Mouse (Mus musculus) cerebellum, adult 8-10 months (tissue): ENCODE results near the gene Abraxas2.

Experiments used
- DNase-seq: peaks from one replicate; pipeline ENCODE4 v3.0.0; 2022

Gene Abraxas2

GRCm38 (mm10) chr7:132859042-132859958, at the start of gene Abraxas2:
Gene Abraxas2, plus strand, starts transcription at chr7:132859225.
- peak; percentile 86 for DNase-seq

- peak; percentile 42 for DNase-seq
These were observed 49.3 kb upstream of the Abraxas2 start for GRCm38 (mm10) chr7:132809721-132810120.

- peak; percentile 60 for DNase-seq
These were observed 48.7 kb upstream of the Abraxas2 start for GRCm38 (mm10) chr7:132810368-132810767.

GRCm38 (mm10) chr7:132810879-132811278, 48.1 kb upstream of the Abraxas2 start:
- peak; percentile 96 for DNase-seq

GRCm38 (mm10) chr7:132811716-132812618, 47.1 kb upstream of the Abraxas2 start:
- peak; percentile 67 for DNase-seq

DNA sequence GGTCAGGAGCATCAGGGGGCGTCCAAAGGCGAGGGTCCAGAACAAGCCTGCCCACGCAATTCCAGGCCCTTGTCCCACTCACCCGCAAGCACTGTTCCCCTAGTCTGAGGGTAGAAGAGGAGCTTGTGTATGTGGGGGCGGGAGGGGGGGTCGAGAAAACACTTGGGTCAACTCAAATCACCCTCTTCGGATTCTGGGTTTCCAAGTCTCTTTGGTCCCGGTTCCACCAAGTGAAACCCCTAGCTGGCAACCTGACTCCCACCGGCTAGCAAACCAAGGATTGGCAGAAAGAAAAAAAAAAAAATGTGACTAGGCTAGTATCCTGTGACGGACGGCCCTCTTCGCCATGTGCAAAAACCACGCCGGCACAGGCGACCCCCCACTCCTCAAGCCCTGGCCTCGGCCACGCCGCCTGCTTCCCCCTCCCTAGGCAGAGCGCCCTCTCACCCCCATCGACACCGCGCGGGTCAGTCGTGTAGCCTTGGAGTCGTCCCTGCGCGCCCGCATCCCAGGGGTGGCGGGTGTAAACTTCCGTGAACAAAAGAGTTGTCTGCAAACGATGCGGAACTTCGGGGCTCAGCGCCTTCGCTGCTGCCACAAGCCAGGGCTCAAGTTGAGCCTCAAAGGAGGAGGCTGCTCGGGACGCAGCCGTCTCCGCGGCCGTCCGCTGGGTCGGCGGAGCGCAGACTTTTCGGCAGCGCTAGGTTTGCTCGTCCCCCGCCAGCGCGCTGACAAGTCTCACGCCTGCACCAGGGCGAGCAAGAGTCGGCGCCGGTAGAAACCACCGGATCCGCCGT, 46.2 kb upstream of the Abraxas2 start:
- peak; percentile 64 for DNase-seq

- DNase-seq, result peak; percentile 81
These were observed 45.5 kb upstream of the Abraxas2 start, which contains the start of gene Fam53b for GRCm38 (mm10) chr7:132813416-132814088. Gene Fam53b, minus strand, starts transcription at chr7:132813886.

GRCm38 (mm10) chr7:132814089-132814450, 45.0 kb upstream of the Abraxas2 start:
- no peak for DNase-seq

DNA sequence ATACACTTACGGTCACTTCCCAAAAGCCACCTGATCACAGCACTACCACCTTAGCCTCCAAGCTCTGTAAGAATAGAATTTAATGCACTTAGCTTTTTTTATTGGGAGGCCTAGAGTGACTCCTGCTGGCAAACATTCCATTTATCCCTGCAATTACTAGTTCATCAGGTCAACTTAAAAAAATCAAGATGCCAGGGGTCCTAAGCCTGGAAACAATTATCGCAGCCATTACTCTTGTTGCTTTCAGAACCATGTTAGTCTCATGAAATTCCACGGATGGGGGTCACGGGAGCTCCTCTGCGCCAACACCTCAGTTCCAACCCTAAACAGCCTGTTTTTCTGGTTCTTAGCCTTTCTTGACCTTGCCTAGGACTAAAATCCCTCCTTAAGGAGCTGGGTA, 43.9 kb upstream of the Abraxas2 start:
- DNase-seq, result no peak

- no peak for DNase-seq
These were observed 42.5 kb upstream of the Abraxas2 start for GRCm38 (mm10) chr7:132816528-132816927.

- DNase-seq, result no peak
These were observed 42.0 kb upstream of the Abraxas2 start for GRCm38 (mm10) chr7:132817056-132817455.

DNA sequence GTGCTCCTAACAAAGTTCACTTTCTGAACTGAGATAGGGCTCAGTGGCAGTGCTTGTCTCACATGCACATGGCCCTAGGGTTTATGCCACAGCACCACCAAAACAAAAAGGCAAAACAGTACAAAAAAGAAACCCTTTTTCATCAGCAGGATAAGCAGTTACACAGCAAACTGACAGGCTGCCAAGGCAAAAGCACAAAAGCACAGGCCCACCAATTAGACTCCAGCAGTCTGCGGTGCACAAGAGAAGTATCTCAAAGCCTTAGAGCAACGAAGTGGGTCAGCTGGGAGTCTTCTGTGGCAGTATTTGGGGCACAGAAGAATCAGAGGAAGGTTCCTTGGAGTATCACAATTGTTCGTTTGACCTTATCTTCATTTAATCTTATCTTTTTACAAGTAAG, 38.3 kb upstream of the Abraxas2 start:
- no peak for DNase-seq

GRCm38 (mm10) chr7:132823832-132824231, 35.2 kb upstream of the Abraxas2 start:
- no peak for DNase-seq

DNA sequence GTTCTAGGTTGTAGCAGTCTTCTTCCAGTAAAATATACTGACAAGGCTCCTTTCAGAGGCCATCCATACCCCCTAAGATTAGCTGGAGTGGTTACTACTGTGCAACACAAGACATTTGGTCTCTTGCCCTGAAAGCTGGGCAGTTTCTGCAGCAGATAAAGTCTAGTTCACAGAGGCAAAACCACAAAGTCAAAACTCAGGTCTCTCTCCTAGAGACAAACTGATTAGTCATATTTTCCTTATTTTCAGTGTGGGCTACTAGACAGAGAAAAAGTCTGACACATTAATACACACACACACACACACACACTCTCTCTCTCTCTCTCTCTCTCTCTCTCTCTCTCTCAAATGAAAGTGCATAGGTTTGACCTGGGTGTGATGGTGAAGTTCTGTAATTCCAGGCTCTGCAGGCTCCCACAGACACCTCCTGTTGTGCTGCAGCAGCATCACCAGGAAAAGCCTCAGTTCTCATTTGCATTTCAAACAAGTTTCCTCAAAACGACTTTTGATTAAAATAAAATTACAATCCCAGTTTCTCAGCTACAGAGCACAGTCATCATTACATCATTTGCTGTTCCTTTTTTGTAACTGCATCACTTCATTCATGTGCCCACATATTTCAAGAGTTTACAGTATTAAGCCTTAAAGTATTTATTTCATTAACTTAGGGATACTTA, 34.5 kb upstream of the Abraxas2 start:
- no peak for DNase-seq

DNA sequence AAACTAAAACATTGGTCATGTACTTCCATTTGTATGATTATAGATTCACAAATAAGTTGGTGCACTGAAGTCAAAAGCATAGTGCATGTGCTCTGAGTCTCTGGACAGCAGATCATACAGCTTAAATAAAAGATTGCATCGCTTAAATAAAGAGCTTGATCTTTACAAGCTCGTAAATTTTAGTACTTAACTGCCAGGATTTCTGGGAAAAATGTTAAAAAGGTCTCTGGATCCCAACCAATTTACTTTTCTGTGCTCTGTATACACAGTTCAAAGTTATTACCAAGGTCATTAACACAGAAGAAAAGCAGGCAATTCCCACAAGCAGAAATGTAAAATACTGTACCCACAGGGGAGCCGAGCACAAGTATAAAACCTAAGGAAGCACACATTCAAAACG, 28.1 kb upstream of the Abraxas2 start:
- no peak for DNase-seq

DNA sequence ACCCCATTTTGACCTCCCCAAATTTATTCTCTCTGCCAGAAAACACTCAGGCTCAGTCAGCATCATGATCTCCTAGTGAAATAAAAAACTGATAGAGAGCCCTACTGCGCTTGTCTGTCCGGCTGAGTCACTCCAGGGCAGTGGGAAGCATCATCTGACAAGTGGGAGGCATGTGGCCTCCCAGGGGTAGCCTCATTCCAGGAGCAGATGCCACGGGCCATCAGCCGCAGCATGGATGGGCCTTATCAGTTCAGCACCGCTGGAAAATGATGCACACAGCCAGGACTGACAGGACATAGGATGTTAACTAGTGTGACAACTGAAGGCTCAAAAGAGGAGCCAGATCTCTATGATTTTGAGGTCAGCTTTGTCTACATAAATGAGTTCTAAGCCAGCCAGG, 17.7 kb upstream of the Abraxas2 start:
- DNase-seq, result no peak

- no peak for DNase-seq
These were observed 16.6 kb upstream of the Abraxas2 start for GRCm38 (mm10) chr7:132842455-132842854.

DNA sequence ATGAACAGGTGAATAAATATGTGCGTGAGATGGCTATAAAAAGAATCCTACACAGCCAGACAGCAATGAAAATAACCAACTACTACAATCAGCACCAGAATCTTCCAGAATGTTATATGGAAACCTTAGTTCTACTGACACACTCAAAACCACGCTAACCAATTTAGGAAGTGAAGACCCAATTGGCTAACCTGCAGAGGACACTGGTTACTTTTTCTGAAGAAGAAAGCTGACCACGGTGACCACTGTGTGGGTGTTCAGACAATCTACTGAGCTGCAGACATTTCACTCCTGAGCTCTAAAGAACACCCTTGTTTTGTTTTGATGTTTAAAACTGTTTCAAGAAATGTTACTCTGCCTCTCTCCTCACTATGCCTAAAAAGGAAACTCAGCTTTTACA, 15.9 kb upstream of the Abraxas2 start:
- DNase-seq, result no peak

- peak; percentile 83 for DNase-seq
These were observed 6.7 kb upstream of the Abraxas2 start, which contains the start of gene Eef1akmt2 for GRCm38 (mm10) chr7:132852173-132852844. Gene Eef1akmt2, minus strand, starts transcription at chr7:132852673.

DNA sequence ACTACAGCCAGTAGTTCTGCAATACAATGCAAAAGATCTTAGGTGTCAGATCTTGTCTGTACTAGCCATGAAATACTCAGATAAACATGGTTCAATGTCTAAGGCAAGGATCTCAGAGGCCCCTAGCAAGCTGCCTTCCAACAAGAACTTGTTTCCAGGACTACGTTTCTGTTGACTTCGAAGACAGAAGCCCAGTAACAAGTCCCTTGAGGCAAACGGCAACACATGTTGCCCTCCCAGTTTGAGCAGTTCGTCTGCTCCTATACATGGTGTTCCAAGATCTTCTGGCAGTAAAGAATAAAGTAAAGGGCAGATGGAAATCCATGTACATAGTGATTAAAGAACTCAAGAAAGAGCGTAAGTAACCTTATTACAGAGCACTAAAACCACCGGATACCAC, 5.7 kb upstream of the Abraxas2 start:
- no peak for DNase-seq

DNA sequence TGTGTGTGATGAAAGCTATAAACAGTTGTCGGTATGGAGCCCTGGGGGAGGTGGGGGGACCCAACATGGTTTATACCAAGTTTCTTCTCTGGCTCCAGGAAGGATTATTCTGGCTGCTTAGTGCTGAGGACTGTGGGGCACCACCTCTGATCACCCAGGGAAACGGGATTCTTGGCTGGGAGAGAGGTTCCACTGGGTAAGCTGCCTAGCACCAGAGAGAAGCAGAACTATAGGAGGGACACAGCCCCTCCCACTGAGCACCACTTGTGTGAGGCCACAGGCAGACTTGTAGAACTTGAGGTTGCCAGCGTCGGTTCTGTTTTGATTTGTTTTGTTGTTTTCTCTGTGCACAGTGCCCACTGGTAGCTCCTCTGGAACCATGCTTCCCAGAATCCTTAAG, 5.1 kb upstream of the Abraxas2 start:
- no peak for DNase-seq
